Mouse (Mus musculus): ENCODE results near the gene Slc31a1. TPM values are rescaled to one million over a fixed set of nuclear protein-coding genes. Genes with fewer than 3 reads are reported as not detected.

Gene Slc31a1
- total RNA-seq, 2 experiments from 2014 or later: 32.7 TPM

DNA sequence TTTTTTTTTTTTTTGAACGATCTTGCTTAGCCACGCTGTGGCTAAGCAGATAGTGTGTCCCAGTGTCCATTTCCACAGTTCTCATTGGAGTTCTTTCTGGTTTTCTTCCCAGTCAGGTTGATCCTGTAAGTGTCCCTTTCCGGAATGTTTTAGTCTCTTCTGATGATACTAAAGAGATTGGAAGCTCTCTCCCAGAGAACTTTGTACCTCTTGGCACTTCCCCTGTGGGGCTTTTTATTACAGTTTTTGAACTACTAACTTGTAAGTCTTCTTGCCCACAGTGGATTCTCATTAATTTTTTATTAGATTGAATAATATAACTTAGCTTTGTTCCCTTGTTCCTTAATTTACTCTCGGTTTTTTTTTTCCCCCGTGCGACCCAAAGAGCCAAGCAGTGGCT, 1.0 kb downstream of the Slc31a1 start:
- DNase-seq (ENCODE audit: extremely low spot score in 1 of 2, low spot score in 2 of 2): no peak
- intact Hi-C loops (cut with DNase I): loop anchor here (5.0 kb wide), 1 partner anchor 46 kb away; the partner anchor contains the start of genes Cdc26 and Prpf4

DNA sequence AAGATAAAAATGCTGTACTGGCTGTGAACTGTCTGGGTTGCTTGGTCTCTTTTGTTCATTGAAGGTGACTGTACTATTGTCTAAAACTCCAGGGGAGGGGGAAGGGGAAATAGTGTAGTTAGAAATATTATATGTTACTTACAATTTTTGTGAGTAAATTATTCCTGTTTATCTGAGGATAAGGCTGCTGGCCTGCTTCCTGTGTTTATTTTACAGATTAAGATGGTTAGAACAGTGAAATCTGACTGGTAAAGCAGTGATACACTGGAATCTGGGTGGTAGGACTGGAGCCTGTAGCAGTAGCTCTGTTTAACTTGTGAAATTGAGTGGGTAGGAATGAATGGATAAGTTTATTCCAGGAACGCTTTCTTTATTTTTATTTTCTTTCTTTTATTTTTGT, 1.5 kb downstream of the Slc31a1 start:
- intact Hi-C loops (cut with DNase I): loop anchor here (5.0 kb wide), 1 partner anchor 45 kb away; the partner anchor contains the start of genes Cdc26 and Prpf4
- DNase-seq (ENCODE audit: extremely low spot score in 1 of 2, low spot score in 2 of 2): no peak

DNA sequence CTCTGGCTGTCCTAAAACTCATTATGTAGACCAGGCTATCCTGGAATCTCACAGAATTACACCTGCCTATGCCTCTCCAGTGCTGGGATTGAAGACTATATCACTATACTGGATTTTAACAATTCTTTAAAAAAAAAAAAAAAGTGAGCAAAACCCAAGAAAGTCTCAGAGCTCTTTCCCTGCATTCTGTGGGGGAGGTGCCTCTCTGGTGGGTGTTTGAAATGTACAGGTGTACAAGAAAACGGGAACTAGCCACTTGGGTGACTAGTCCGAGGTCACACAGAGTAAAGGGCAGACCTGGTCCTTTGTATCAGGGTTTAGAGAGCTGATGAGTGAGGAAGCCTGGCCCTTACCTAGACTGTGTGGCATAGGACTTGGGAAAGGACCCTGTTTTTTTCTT, 1.9 kb downstream of the Slc31a1 start:
- intact Hi-C loops (cut with DNase I): loop anchor here (5.0 kb wide), 1 partner anchor 45 kb away; the partner anchor contains the start of genes Cdc26 and Prpf4
- no peak for DNase-seq (ENCODE audit: extremely low spot score in 1 of 2, low spot score in 2 of 2)

DNA sequence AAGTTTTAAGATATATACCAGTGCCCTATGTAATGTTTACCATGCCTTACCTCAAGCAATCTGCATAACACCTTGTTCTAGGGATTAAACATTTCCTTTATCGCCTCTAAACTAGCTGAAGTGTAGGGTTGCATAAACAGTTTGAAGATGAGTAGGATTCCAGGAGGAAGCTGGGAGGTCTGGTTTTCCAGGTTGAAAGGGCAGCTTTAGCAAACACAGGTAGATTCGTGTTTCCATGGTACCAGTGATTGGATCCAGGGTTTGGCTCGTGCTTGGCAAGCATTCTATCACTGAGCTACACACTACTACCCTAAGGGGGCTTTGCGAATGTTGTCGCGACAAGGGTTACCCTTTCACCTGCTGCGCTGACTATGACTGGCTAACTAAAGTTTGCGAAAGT, 3.8 kb downstream of the Slc31a1 start:
- intact Hi-C loops (cut with DNase I): loop anchor here (5.0 kb wide), 1 partner anchor 43 kb away; the partner anchor contains the start of genes Cdc26 and Prpf4
- no peak for DNase-seq (ENCODE audit: extremely low spot score in 1 of 2, low spot score in 2 of 2)

DNA sequence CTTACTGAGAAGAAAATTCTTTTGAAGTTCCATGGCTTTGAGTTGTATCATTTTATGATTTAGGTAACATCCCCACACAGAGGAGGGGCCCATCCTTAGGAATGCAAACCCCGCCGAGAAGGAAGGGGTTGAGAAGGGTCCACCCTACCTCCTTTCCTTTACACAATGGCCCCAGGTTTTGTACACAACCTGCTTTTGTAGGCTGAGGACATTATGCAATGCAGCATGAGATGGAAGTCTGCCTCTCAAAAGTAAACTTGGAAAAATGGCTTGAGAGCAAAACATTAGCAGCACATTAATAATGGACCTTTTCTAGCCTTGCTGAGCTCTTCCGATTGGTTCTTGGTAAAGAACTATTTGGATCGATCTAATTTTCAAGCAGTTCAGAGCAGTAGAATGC, 5.8 kb downstream of the Slc31a1 start:
- no peak for DNase-seq (ENCODE audit: extremely low spot score in 1 of 2, low spot score in 2 of 2)

DNA sequence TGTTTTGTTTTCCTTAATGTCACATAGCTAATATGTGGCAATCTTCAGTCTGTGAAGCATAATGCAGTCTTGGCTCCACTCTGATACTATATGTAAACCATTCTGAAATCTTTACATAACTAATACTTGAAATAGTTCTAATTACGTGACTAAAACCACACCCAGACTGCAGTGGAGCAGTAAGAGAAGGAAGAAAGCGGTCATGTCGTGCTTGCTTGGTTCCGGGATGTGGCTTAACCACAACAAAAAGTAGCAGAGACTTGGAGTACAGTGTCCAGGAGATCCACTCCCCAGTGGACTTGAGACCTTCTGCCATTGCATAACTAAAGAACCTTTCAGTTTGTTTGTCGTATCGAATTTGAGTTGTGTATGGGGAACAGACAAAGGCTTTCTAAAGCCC, 7.1 kb downstream of the Slc31a1 start:
- no peak for DNase-seq (ENCODE audit: extremely low spot score in 1 of 2, low spot score in 2 of 2)
- intact Hi-C loops (cut with DNase I): no loop called here

More for the DNA sequence above, 5.8 kb downstream of the Slc31a1 start:
- intact Hi-C loops (cut with DNase I): no loop called here

DNA sequence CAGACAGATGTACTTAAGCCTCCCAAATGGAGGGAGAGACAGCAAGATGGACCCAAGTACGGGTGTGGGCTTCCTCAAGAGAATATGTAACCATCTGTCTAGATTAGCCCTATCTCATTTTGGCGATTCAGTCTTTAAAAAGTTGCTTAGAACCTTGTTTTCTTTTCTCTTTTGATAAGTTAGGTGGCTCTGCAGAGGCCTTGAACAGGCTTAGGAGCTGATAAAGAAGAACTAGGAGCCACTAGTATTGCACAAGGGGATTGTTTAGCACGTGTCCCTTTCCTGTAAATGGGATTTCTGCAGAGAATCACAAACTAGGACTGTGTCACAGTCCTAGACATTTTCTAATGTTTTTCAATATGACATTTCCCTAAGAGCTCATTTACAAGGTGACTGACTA, 8.6 kb downstream of the Slc31a1 start:
- intact Hi-C loops (cut with DNase I): no loop called here
- no peak for DNase-seq (ENCODE audit: extremely low spot score in 1 of 2, low spot score in 2 of 2)

DNA sequence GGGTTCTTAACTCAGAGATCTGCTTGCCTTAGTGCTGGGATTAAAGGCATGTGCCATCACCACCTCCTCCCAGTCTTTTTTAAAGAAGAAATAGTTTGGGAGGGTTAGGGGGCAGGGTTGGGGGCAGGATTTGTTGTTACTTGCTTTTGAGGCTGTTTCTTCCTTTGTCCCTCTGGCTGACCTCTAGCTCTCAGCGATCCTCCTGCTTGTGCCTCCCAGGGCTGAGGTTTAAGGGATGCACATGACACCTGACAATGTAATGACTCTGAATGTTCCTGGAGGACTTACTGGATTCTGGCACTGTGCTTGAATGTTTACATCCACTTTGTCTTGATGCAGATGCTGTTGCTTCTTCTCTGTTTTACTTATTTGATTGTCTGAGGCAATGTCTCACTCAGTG, 11.9 kb downstream of the Slc31a1 start:
- DNase-seq (ENCODE audit: extremely low spot score in 1 of 2, low spot score in 2 of 2): no peak
- intact Hi-C loops (cut with DNase I): no loop called here

DNA sequence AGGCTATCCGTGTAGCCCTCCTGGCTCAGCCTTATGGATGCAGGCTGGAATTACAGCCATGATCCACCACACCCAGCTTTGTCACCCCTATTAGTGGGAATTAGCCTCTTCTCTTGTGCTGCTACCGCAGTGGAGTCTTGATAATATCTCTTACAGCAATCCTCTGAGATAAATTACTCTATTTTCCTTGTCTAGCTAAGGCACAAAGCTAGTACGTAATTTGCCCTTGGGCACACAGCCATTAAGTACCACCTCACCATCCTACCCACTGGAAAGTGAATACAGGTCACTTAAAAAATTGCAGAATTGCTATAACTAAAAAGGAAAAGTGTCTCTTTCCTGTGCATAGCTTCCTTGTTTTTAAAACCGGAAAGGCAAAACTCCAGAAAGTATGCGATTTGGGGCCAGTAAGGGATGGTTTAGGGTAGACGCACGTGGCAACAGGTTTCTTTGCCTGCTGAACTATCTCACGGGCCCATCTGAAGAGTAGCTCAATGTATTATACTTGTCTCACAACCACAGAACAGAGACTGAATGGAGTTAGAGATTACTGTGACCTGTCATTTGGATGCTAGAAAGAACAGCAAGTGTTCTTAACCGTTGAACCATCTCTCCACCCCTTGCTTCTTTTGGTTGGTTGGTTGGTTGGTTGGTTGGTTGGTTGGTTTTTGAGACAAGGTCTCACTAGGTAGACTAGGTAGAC, 12.4 kb downstream of the Slc31a1 start:
- intact Hi-C loops (cut with DNase I): no loop called here
- DNase-seq (ENCODE audit: extremely low spot score in 1 of 2, low spot score in 2 of 2): no peak

DNA sequence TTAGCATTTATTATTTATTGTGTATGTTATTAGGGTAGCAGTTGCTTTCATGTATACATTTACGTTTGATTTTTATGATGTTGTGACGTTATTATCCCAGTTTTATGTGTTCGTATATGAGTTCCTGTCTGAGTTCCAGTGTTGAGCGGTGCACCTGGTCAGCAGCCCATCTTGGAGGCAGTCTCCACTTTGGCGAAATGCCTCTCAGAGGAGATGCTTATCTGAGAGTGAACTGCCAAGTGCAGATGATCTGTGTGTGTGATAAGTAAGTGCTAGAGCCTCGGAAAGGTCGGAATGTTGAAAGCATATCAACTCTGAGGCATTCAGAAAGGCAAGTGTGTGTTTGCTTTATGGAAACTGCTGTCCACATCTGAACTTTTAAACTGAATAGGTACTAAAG, 13.1 kb downstream of the Slc31a1 start:
- intact Hi-C loops (cut with DNase I): no loop called here
- DNase-seq (ENCODE audit: extremely low spot score in 1 of 2, low spot score in 2 of 2): no peak

DNA sequence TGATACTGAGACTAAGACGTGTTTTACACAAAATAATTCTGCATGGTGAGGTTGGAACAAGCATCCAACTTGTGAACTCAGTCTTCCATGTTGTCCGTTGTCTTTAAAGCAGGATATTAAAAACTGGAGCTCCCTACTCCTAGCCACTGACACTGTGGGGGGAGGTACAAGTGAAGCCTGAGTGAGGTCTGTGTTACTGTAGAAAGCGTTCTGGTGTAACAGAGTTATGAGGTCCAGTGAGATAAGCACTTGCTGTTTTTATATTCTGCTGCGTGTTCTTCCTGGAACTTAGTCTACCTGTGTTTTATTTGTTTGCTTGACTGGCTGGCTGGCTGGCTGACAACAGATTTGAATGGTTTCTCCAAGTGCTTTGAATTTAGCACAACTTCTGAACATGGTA, 13.8 kb downstream of the Slc31a1 start:
- no peak for DNase-seq (ENCODE audit: extremely low spot score in 1 of 2, low spot score in 2 of 2)
- intact Hi-C loops (cut with DNase I): no loop called here

DNA sequence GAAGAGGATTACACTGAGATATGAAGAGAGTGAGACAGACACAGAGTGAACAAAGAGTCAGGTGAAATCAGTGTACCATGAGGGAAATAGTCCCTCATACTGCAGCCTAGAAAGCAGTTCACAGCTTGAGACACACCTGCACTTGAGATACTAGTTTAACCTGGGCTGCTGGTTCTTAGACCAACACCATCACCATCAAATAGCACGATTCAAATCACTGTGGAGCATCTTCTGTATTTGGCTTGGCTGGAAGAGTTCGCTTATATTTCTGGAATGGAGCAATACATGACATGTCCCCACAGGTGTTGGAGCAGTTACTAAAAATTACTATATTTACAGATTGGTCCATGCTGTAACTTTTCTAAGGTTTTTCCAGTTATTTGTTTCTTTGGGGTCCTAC, 15.6 kb downstream of the Slc31a1 start:
- intact Hi-C loops (cut with DNase I): no loop called here
- DNase-seq (ENCODE audit: extremely low spot score in 1 of 2, low spot score in 2 of 2): no peak

DNA sequence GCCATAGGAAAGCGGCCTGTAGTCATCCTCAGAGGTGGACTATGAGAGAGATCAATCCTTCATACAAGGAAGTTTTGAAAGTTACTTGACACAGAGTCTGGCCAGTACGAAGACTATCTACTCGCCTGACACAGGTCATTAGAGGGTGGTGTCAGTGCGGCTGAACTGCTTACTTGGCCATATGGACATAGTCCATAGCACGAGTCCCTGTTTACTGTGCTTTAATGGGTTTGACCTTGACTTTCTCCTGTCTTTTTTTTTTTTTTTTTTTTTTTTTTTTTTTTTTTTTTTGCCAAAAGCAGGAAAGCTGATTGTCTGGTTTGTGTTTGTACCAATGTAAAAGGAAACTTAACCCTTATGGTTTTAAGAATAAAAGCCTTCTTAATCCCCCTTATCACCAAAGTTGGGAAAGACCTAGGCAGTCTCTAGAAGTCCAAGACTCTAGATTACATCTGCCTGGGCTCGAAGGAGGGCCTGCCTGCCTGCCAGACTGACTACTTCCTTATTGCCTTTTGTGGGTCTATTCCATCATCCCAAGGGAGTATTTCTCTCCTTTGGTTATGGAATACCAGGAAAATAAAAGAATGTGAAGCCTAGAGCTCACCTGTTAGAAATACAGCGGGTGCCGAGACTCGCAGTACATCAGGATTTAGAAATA, 19.3 kb downstream of the Slc31a1 start:
- DNase-seq (ENCODE audit: extremely low spot score in 1 of 2, low spot score in 2 of 2): no peak
- intact Hi-C loops (cut with DNase I): no loop called here

DNA sequence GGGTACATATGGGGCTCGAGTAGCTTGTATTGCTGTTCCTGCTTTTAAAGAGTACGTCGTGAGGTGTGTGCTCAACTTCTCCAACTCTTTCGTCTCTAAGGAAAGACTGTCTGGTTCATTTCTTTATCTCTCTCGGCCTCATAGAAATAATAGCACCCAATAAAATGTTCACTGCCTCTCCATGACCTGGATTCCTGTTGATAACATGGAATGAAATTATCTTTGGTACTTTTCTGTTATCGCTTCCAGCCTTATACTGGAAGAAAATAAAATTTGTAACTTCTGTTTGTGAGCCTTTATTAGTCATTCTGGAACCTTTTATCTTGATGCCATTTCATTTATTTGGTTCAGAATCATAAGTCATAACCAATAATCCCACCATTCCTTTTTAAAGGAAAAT, 22.7 kb downstream of the Slc31a1 start:
- intact Hi-C loops (cut with DNase I): no loop called here
- DNase-seq (ENCODE audit: extremely low spot score in 1 of 2, low spot score in 2 of 2): no peak

DNA sequence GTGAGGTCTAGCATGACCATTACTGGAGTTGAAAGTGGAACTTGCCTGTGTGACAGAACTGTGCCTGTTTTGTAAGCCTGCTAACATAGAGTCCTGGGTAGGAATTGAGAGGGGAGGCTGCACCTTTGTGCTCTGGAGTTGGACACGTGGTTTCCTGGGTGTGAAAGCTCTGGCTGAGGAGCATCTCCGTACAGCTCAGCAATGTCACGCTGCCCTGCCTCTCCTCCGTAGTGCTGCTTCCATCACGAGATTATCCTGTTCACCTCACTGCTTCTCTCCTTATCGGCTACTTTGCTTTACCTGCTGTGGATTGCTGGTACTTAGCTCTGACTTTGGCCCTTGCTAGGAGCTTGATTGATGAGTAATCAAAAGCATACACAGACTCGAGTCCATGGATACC, 23.2 kb downstream of the Slc31a1 start:
- DNase-seq (ENCODE audit: extremely low spot score in 1 of 2, low spot score in 2 of 2): no peak
- intact Hi-C loops (cut with DNase I): no loop called here

DNA sequence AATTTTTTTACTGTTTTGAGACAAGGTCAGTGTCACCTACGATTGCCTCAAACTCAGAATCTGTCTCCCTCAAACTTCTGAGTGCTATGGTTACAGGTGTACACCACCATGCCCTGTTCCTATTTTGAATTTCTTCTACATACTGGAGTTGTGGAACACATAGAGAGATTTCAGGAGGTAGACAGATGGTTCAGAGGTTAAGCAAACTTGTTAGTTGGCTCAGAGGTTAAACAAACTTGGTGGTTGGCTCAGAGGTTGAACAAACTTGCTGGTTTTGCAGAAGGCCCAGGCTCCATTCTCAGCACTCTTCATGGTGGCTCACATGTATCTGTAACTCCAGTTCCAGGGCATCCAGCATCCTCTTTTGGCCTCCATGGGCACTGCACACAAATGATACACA, 23.6 kb downstream of the Slc31a1 start:
- intact Hi-C loops (cut with DNase I): no loop called here
- DNase-seq (ENCODE audit: extremely low spot score in 1 of 2, low spot score in 2 of 2): no peak

DNA sequence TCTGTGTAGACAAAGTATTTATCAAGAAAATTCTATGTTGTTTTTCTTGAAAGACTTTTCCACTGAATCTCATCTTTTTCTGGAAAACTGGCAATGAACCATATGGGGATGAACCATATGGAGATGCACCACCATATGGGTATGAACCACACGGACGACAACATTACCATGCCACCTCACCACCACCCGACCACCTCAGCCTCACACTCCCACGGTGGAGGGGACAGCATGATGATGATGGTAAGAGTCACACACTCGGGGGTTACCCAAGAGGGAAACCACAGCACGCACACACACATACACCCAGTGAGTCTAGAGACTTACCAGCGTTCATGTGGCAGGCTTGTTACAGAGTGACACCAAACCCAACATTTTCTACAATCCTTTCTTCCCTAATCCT, 24.9 kb downstream of the Slc31a1 start:
- intact Hi-C loops (cut with DNase I): no loop called here
- no peak for DNase-seq (ENCODE audit: extremely low spot score in 1 of 2, low spot score in 2 of 2)

DNA sequence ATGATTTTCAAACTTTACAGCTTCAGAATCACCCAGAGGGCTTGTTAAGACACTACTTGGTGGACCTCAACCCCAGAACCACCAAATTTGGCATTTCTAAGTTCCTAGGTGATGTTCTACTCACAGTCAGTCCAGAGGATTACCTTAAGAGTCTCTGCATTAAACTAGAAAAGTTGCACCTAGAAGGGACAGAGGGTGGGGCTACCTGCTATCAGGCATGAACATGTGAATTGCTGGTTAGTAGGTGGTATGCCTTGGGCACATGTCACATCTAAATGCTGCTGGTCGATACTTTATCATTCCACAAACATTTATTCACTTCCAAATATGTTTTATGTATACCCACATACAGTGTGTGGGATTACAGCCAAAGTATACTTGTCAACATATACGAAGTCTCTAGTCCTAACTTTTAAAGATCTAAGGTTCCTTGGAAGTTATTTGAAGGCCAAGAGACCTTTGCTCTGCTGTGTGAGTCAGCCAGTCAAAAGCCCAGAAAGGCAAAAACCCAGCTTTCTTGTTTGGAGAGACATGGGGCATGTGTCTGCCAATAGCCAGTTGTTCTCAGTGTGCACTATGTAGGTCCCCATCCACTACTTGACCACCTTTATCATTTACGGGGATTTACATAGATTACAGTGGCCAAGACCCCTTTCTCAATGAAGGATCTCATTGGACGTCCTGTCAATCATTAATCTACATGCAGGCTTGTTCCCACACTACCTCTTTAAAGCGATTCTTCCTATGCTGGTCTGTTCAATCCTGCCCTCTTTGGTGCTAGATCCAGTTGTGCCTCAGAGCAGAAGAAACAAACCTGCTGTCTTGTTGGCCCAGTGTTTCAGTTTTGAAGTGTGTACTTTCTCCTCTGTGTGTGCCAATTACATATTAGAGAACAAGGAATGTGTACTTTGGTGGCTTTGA, 29.3 kb downstream of the Slc31a1 start:
- DNase-seq (ENCODE audit: extremely low spot score in 1 of 2, low spot score in 2 of 2): no peak
- intact Hi-C loops (cut with DNase I): no loop called here

DNA sequence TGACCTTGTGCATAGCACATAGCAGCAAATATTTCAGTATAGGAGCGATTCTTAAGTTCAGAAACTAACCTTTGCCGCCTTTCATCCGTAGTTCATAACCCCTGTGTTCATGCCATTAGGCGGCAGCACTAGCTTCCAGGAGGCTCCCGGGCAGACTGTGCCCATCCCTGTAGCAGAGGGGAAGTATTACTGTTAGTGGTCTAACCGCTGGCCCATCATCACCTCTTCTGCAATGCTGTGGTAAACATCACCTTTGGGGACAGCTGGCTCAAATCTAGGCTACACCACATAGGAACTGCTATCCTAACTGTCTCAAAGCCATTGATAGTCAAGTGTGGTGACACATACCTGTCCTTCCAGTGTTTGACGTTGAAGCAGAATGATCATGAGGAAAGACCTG, 31.4 kb downstream of the Slc31a1 start:
- intact Hi-C loops (cut with DNase I): no loop called here

DNA sequence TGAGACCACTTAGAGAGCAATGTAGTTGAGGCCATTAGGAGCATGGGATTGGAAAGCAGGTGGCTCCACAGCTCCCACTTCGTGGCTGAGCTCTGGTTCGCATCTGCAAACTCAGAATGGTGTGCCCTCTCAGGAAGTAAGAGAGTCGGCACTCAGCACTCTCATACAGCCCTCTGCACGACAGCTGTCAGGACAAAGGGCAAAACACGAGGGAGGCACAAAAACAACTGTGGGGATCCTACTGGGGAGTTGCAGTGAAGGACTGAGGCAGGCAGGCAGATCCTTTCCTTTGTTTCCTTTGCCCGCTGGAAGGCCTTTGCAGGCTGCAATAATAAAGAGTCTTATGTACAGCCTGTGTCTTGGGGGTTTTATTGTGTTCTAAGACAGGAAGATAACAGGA, 32.9 kb downstream of the Slc31a1 start:
- DNase-seq (ENCODE audit: extremely low spot score in 1 of 2, low spot score in 2 of 2): no peak

More for the DNA sequence above, 31.4 kb downstream of the Slc31a1 start:
- no peak for DNase-seq (ENCODE audit: extremely low spot score in 1 of 2, low spot score in 2 of 2)

More for the DNA sequence above, 32.9 kb downstream of the Slc31a1 start:
- intact Hi-C loops (cut with DNase I): no loop called here
